Mouse (Mus musculus) forebrain, embryonic 11.5 days (tissue): ENCODE measurements around the gene Yaf2. TPM values are rescaled to one million over a fixed set of nuclear protein-coding genes. Genes with fewer than 3 reads are reported as not detected.
"Not testable (repeated sequence)": the region's sequence is repeated elsewhere in the genome, so short reads cannot be mapped to it uniquely, and the experiment has no call there.

Experiments
- ATAC-seq: fragments of 200-750 bp; cut with Nextera tagmentation; replicated peaks from 2 replicates; pipeline ENCODE4 v1.8.0; 2017; ENCODE audit warnings: moderate TSS enrichment; ENCODE audit not compliant: low FRiP score
- DNase-seq: peaks from one replicate; pipeline ENCODE4 v3.0.0-alpha.2; 2017; ENCODE audit warnings: low spot score
- H3K27ac ChIP-seq: fragments of 300-500 bp; sonication (generic); 2 replicates; pipeline ENCODE4 v1.5.1; 2014; ENCODE audit warnings: low read depth, low read length
- H3K27me3 ChIP-seq: fragments of 300-500 bp; sonication (generic); 2 replicates; pipeline ENCODE4 v1.6.1; 2014; ENCODE audit warnings: mild to moderate bottlenecking, low read length, mixed read lengths; ENCODE audit not compliant: control insufficient read depth, insufficient read depth
- H3K36me3 ChIP-seq: fragments of 300-500 bp; sonication (generic); 2 replicates; pipeline ENCODE4 v1.6.1; 2014; ENCODE audit warnings: mild to moderate bottlenecking, low read length, moderate library complexity, mixed read lengths; ENCODE audit not compliant: control insufficient read depth, insufficient read depth
- H3K4me1 ChIP-seq: fragments of 300-500 bp; sonication (generic); replicated peaks from 2 replicates; pipeline ENCODE4 v1.6.1; 2014; ENCODE audit warnings: low read length, mixed read lengths; ENCODE audit not compliant: control insufficient read depth, insufficient read depth
- H3K4me2 ChIP-seq: fragments of 300-500 bp; sonication (generic); 2 replicates; pipeline ENCODE4 v1.6.1; 2014; ENCODE audit warnings: low read depth, mild to moderate bottlenecking, low read length, moderate library complexity, mixed read lengths; ENCODE audit not compliant: severe bottlenecking
- H3K4me3 ChIP-seq: fragments of 300-500 bp; sonication (generic); 2 replicates; pipeline ENCODE4 v1.5.1; 2014; ENCODE audit warnings: low read depth, low read length
- H3K9ac ChIP-seq: fragments of 300-500 bp; sonication (generic); 2 replicates; pipeline ENCODE4 v1.6.1; 2014; ENCODE audit warnings: low read length
- H3K9me3 ChIP-seq: fragments of 300-500 bp; sonication (generic); 2 replicates; pipeline ENCODE4 v1.6.1; 2016; ENCODE audit warnings: low read length, mixed read lengths; ENCODE audit not compliant: control insufficient read depth
- WGBS: fragments of 180-500 bp; shearing (Covaris S2); extraction: QIAGEN DNeasy Blood & Tissue Kit; methylation state at CpG from one replicate; pipeline ENCODE4 v1.1.7; 2014; 5-methylcytosine and 5-hydroxymethylcytosine counted together
- polyA plus RNA-seq: library from polyadenylated mRNA; unstranded; fragments of >200 nt; fragmentation: Nextera tagmentation; extraction: Ambion mirVana; gene quantifications from 2 replicates; pipeline ENCODE4 v1.2.1, GENCODE M21; 2014

Yaf2 gene
- polyA plus RNA-seq, 1 experiment from 2014 or later, result 116 TPM

- Histone ChIP-seq H3K4me3 (no peak overlapping the region), H3K9me3 (no peaks in the 10 kb centered on the region), H3K4me2 (no peak overlapping the region), H3K27me3 (no peaks in the 10 kb centered on the region), H3K4me1 (no peaks in the 10 kb centered on the region), H3K9ac (no peak overlapping the region), H3K27ac (no peak overlapping the region), H3K36me3 (peaks cover 2% of the 10 kb centered on the region; the same call in 1 of the 2 replicates)
- DNase-seq (no peak), ATAC-seq (no peak)
- 82% methylated on average over 10 of the region's 10 CpGs for WGBS
Measured at GRCm38 (mm10) chr15:93255295-93255694, 81.4 kb downstream of the Yaf2 start.

GRCm38 (mm10) chr15:93253172-93253571, 83.6 kb downstream of the Yaf2 start:
- Histone ChIP-seq H3K27me3 (no peaks in the 10 kb centered on the region), H3K4me2 (no peak overlapping the region), H3K9ac (no peak overlapping the region), H3K4me3 (no peak overlapping the region), H3K36me3 (peaks cover 2% of the 10 kb centered on the region; the same call in 1 of the 2 replicates), H3K4me1 (no peaks in the 10 kb centered on the region), H3K27ac (no peak overlapping the region), H3K9me3 (no peaks in the 10 kb centered on the region)
- no peak for ATAC-seq
- no peak for DNase-seq
- WGBS, result 91% methylated on average over 8 of the region's 8 CpGs

- H3K4me1 ChIP-seq, result no peaks in the 10 kb centered on the region
- H3K4me2 ChIP-seq, result no peak overlapping the region
- peaks cover 2% of the 10 kb centered on the region; the same call in 1 of the 2 replicates for H3K36me3 ChIP-seq
- no peaks in the 10 kb centered on the region for H3K27me3 ChIP-seq
- DNase-seq (no peak), ATAC-seq (no peak)
- WGBS, result 89% methylated on average over 6 of the region's 6 CpGs
- H3K9ac ChIP-seq, result no peak overlapping the region
- H3K27ac ChIP-seq, result no peak overlapping the region
- H3K9me3 ChIP-seq, result no peaks in the 10 kb centered on the region
- no peak overlapping the region for H3K4me3 ChIP-seq
Measured at GRCm38 (mm10) chr15:93252396-93252795, 84.3 kb downstream of the Yaf2 start.

- Histone ChIP-seq H3K4me2 (no peak overlapping the region), H3K4me3 (no peak overlapping the region), H3K9ac (no peak overlapping the region), H3K4me1 (no peaks in the 10 kb centered on the region), H3K9me3 (no peaks in the 10 kb centered on the region), H3K27me3 (no peaks in the 10 kb centered on the region), H3K27ac (no peak overlapping the region), H3K36me3 (peaks cover 2% of the 10 kb centered on the region; the same call in 1 of the 2 replicates)
- ATAC-seq (no peak), DNase-seq (no peak)
- 81% methylated on average over 13 of the region's 13 CpGs for WGBS
Measured at GRCm38 (mm10) chr15:93251553-93252250, 85.0 kb downstream of the Yaf2 start.

GRCm38 (mm10) chr15:93243202-93243601, 93.5 kb downstream of the Yaf2 start:
- Histone ChIP-seq H3K9me3 (no peaks in the 10 kb centered on the region), H3K9ac (no peak overlapping the region), H3K36me3 (no peaks in the 10 kb centered on the region; the same call in 1 of the 2 replicates), H3K4me3 (no peak overlapping the region), H3K4me1 (no peaks in the 10 kb centered on the region), H3K27ac (no peak overlapping the region), H3K27me3 (no peaks in the 10 kb centered on the region), H3K4me2 (no peak overlapping the region)
- DNase-seq (no peak), ATAC-seq (no peak)
- 87% methylated on average over 10 of the region's 10 CpGs for WGBS

- H3K9ac ChIP-seq, H3K36me3 ChIP-seq, ATAC-seq, H3K27ac ChIP-seq, H3K4me3 ChIP-seq, H3K4me1 ChIP-seq, H3K4me2 ChIP-seq, H3K9me3 ChIP-seq, DNase-seq, H3K27me3 ChIP-seq: not testable (repeated sequence)
- 94% methylated on average over 10 of the region's 10 CpGs for WGBS
Measured at GRCm38 (mm10) chr15:93236456-93236855, 100.3 kb downstream of the Yaf2 start.

Other genes with a start within 250 kb of the Yaf2 start
- 19.7 and 21.7 TPM in 2 replicates for gene Gxylt1, start 61.8 kb downstream of the Yaf2 start, polyA plus RNA-seq
- 154 and 167 TPM in 2 replicates for gene Zcrb1, start 61.4 kb upstream of the Yaf2 start, polyA plus RNA-seq
- gene Pphln1, start 61.4 kb upstream of the Yaf2 start, polyA plus RNA-seq, result 71.5 and 79.9 TPM in 2 replicates